Mouse (Mus musculus): ENCODE results near the gene Wfs1.
A peak's percentile ranks its signal among the peaks of the same experiment; 100 is the strongest.

- TF ChIP-seq MYOG (IDR thresholded peaks at IDR 0.05; ENCODE audit: control insufficient read depth in 1 of 3, insufficient read depth in 1 of 3, insufficient read length in 2 of 3, low read depth in 2 of 3) (peak in 1 of 3 experiments; percentile 11), POLR2A (IDR thresholded peaks at IDR 0.05; ENCODE audit: insufficient read length, low read depth) (no peak), TCF12 (IDR thresholded peaks at IDR 0.05; ENCODE audit: insufficient read depth, poor library complexity, severe bottlenecking) (no peak), POLR2AphosphoS2 (IDR thresholded peaks at IDR 0.05; ENCODE audit: insufficient read length, low read depth) (no peak), REST (IDR thresholded peaks at IDR 0.05; ENCODE audit: insufficient read depth, insufficient read length) (no peak), TCF3 (IDR thresholded peaks at IDR 0.05; ENCODE audit: insufficient read length, low read depth) (no peak), SRF (IDR thresholded peaks at IDR 0.05; ENCODE audit: control insufficient read depth, insufficient read length, low read depth) (no peak), E2F4 (IDR thresholded peaks at IDR 0.05; ENCODE audit: insufficient read depth) (no peak)
Measured at GRCm38 (mm10) chr5:36923826-36924700, 64.9 kb downstream of the Wfs1 start.

Data from myocyte (in vitro differentiated cells).